Mouse (Mus musculus) adrenal gland (tissue): ENCODE measurements around the gene Hsd17b1.
"Not testable (repeated sequence)": the region's sequence is repeated elsewhere in the genome, so short reads cannot be mapped to it uniquely, and the experiment has no call there.

Experiments
- intact Hi-C: fragments of 180-260 bp; cut with DNase I; formaldehyde crosslinking; loops from one replicate; pipeline ENCODE4 v1.15.1; 2025

The Hsd17b1 gene

GRCm38 (mm10) chr11:101085617-101086322 lies 7.6 kb downstream of the Hsd17b1 start:
- intact Hi-C loops: no loop called here

- intact Hi-C loops: no loop called here
Measured at GRCm38 (mm10) chr11:101086323-101086674, 8.1 kb downstream of the Hsd17b1 start.

- intact Hi-C loops: no loop called here
Measured at GRCm38 (mm10) chr11:101086756-101087681, 8.8 kb downstream of the Hsd17b1 start, which contains the start of gene Mlx. Gene Mlx, plus strand, starts transcription at chr11:101087277.

GRCm38 (mm10) chr11:101087682-101088055 lies 9.5 kb downstream of the Hsd17b1 start:
- intact Hi-C loops: no loop called here

GRCm38 (mm10) chr11:101089931-101090330 lies 11.7 kb downstream of the Hsd17b1 start:
- intact Hi-C loops: no loop called here

GRCm38 (mm10) chr11:101094930-101095313 lies 16.7 kb downstream of the Hsd17b1 start:
- intact Hi-C loops: loop anchor here (5.0 kb wide), 1 partner anchor 82 kb away; the partner anchor contains the start of gene Ccr10

GRCm38 (mm10) chr11:101095314-101096024 lies 17.3 kb downstream of the Hsd17b1 start, which contains the start of gene Psmc3ip:
Gene Psmc3ip, minus strand, starts transcription at chr11:101095436.
- intact Hi-C loops: loop anchor here (5.0 kb wide), 1 partner anchor 82 kb away; the partner anchor contains the start of gene Ccr10

- intact Hi-C loops: loop anchor here (5.0 kb wide), 1 partner anchor 79 kb away; the partner anchor contains the start of gene Ccr10
Measured at GRCm38 (mm10) chr11:101098231-101098630, 20.0 kb downstream of the Hsd17b1 start.

GRCm38 (mm10) chr11:101103011-101103410 lies 24.8 kb downstream of the Hsd17b1 start:
- intact Hi-C loops: no loop called here

- intact Hi-C loops: no loop called here
Measured at GRCm38 (mm10) chr11:101109351-101109750, 31.1 kb downstream of the Hsd17b1 start.

GRCm38 (mm10) chr11:101110708-101111107 lies 32.5 kb downstream of the Hsd17b1 start:
- intact Hi-C loops: no loop called here

- intact Hi-C loops: no loop called here
Measured at GRCm38 (mm10) chr11:101111178-101111577, 33.0 kb downstream of the Hsd17b1 start.

- intact Hi-C loops: no loop called here
Measured at GRCm38 (mm10) chr11:101112186-101112585, 34.0 kb downstream of the Hsd17b1 start.

GRCm38 (mm10) chr11:101115564-101115963 lies 37.4 kb downstream of the Hsd17b1 start:
- intact Hi-C loops: no loop called here

- intact Hi-C loops: no loop called here
Measured at GRCm38 (mm10) chr11:101118105-101118504, 39.9 kb downstream of the Hsd17b1 start.

- intact Hi-C loops: no loop called here
Measured at GRCm38 (mm10) chr11:101119131-101119760, 41.0 kb downstream of the Hsd17b1 start.

GRCm38 (mm10) chr11:101119761-101120544 lies 41.7 kb downstream of the Hsd17b1 start, which contains the start of the genes Retreg3 and Tubg1:
Gene Retreg3, minus strand, starts transcription at chr11:101119893.
Gene Tubg1, plus strand, starts transcription at chr11:101119938.
- intact Hi-C loops: no loop called here

GRCm38 (mm10) chr11:101120545-101121188 lies 42.5 kb downstream of the Hsd17b1 start:
- intact Hi-C loops: no loop called here

- intact Hi-C loops: not testable (repeated sequence)
Measured at GRCm38 (mm10) chr11:101124494-101124893, 46.3 kb downstream of the Hsd17b1 start.
